Mouse (Mus musculus): ENCODE measurements around the gene Rnf217. TPM values are rescaled to one million over a fixed set of nuclear protein-coding genes. Genes with fewer than 3 reads are reported as not detected.

Gene Rnf217
- 1 to 10 TPM; 3.9 to 4.1 TPM for total RNA-seq (2021)

GRCm38 (mm10) chr10:31609066-31609961 is at the start of gene Rnf217:
Rnf217 (minus strand) TSS chr10:31609184.
- DNase-seq (ENCODE audit: low spot score): peak; percentile 47
- intact Hi-C loops (cut with DNase I): loop anchor here (10.0 kb wide), 1 partner anchor 765 kb away; the partner anchor contains the start of gene Hey2

- intact Hi-C loops (cut with DNase I): no loop called here
Measured at GRCm38 (mm10) chr10:31647270-31647669, 38.3 kb upstream of the Rnf217 start.

GRCm38 (mm10) chr10:31646083-31646482 is 37.1 kb upstream of the Rnf217 start:
- intact Hi-C loops (cut with DNase I): no loop called here
- no peak for DNase-seq (ENCODE audit: low spot score)

More at GRCm38 (mm10) chr10:31647270-31647669, 38.3 kb upstream of the Rnf217 start:
- no peak for DNase-seq (ENCODE audit: low spot score)

- intact Hi-C loops (cut with DNase I): loop anchor here (10.0 kb wide), 1 partner anchor 170 kb away; no protein-coding TSS in a partner anchor
- DNase-seq (ENCODE audit: low spot score): no peak
Measured at GRCm38 (mm10) chr10:31635098-31635497, 26.1 kb upstream of the Rnf217 start.

GRCm38 (mm10) chr10:31632005-31632404 is 23.0 kb upstream of the Rnf217 start:
- no peak for DNase-seq (ENCODE audit: low spot score)

GRCm38 (mm10) chr10:31615355-31615754 is 6.4 kb upstream of the Rnf217 start:
- intact Hi-C loops (cut with DNase I): no loop called here

More at GRCm38 (mm10) chr10:31632005-31632404, 23.0 kb upstream of the Rnf217 start:
- intact Hi-C loops (cut with DNase I): loop anchor here (10.0 kb wide), 1 partner anchor 167 kb away; no protein-coding TSS in a partner anchor

GRCm38 (mm10) chr10:31614111-31614510 is 5.1 kb upstream of the Rnf217 start:
- intact Hi-C loops (cut with DNase I): no loop called here
- no peak for DNase-seq (ENCODE audit: low spot score)

More at GRCm38 (mm10) chr10:31615355-31615754, 6.4 kb upstream of the Rnf217 start:
- no peak for DNase-seq (ENCODE audit: low spot score)

- intact Hi-C loops (cut with DNase I): loop anchor here (10.0 kb wide), 1 partner anchor 764 kb away; the partner anchor contains the start of gene Hey2
- DNase-seq (ENCODE audit: low spot score): no peak
Measured at GRCm38 (mm10) chr10:31608441-31609065, 431 bp downstream of the Rnf217 start.

GRCm38 (mm10) chr10:31606981-31607867 is 1.8 kb downstream of the Rnf217 start:
- intact Hi-C loops (cut with DNase I): loop anchor here (10.0 kb wide), 1 partner anchor 762 kb away; the partner anchor contains the start of gene Hey2
- no peak for DNase-seq (ENCODE audit: low spot score)

GRCm38 (mm10) chr10:31603855-31604254 is 5.1 kb downstream of the Rnf217 start:
- intact Hi-C loops (cut with DNase I): loop anchor here (10.0 kb wide), 1 partner anchor 759 kb away; the partner anchor contains the start of gene Hey2
- no peak for DNase-seq (ENCODE audit: low spot score)

- intact Hi-C loops (cut with DNase I): loop anchor here (10.0 kb wide), 1 partner anchor 755 kb away; the partner anchor contains the start of gene Hey2
- DNase-seq (ENCODE audit: low spot score): no peak
Measured at GRCm38 (mm10) chr10:31600116-31600515, 8.9 kb downstream of the Rnf217 start.

GRCm38 (mm10) chr10:31597886-31598285 is 11.1 kb downstream of the Rnf217 start:
- intact Hi-C loops (cut with DNase I): no loop called here
- no peak for DNase-seq (ENCODE audit: low spot score)

- no peak for DNase-seq (ENCODE audit: low spot score)
- intact Hi-C loops (cut with DNase I): no loop called here
Measured at GRCm38 (mm10) chr10:31596804-31597203, 12.2 kb downstream of the Rnf217 start.

GRCm38 (mm10) chr10:31595326-31595725 is 13.7 kb downstream of the Rnf217 start:
- intact Hi-C loops (cut with DNase I): no loop called here
- DNase-seq (ENCODE audit: low spot score): no peak

- DNase-seq (ENCODE audit: low spot score): no peak
- intact Hi-C loops (cut with DNase I): no loop called here
Measured at GRCm38 (mm10) chr10:31592741-31593524, 16.1 kb downstream of the Rnf217 start.

GRCm38 (mm10) chr10:31592095-31592740 is 16.8 kb downstream of the Rnf217 start:
- intact Hi-C loops (cut with DNase I): no loop called here
- no peak for DNase-seq (ENCODE audit: low spot score)

- intact Hi-C loops (cut with DNase I): no loop called here
- DNase-seq (ENCODE audit: low spot score): no peak
Measured at GRCm38 (mm10) chr10:31580722-31581121, 28.3 kb downstream of the Rnf217 start.

- no peak for DNase-seq (ENCODE audit: low spot score)
Measured at GRCm38 (mm10) chr10:31580073-31580472, 28.9 kb downstream of the Rnf217 start.

More at GRCm38 (mm10) chr10:31580073-31580472, 28.9 kb downstream of the Rnf217 start:
- intact Hi-C loops (cut with DNase I): no loop called here

Data from heart, postnatal 25 days (tissue).